Mouse (Mus musculus) C2C12 (cell line): ENCODE measurements at regions not wholly inside any gene's neighbourhood (a gene's known extent, or its start where the extent isn't known, plus 50 kb on each side); places are given as distances from the start of the nearest gene placed in this dataset.

Experiments used
- CEBPB ChIP-seq: IDR thresholded peaks from one replicate; pipeline ENCODE4 v1.6.1; 2011; ENCODE audit warnings: low read depth, mild to moderate bottlenecking, control low read depth, moderate library complexity
- CTCF ChIP-seq: IDR thresholded peaks from one replicate; pipeline ENCODE4 v1.5.1; 2011; ENCODE audit not compliant: control insufficient read depth, insufficient read depth, insufficient read length
- FOSL1 ChIP-seq: IDR thresholded peaks from one replicate; pipeline ENCODE4 v1.8.0; 2011; ENCODE audit warnings: mild to moderate bottlenecking, low read length; ENCODE audit not compliant: poor library complexity, insufficient read depth, severe bottlenecking
- MAX ChIP-seq: IDR thresholded peaks from one replicate; pipeline ENCODE4 v1.6.1; 2011; ENCODE audit warnings: mild to moderate bottlenecking, control low read depth
- MYOD1 ChIP-seq: IDR thresholded peaks from one replicate; pipeline ENCODE4 v1.6.1; 2011; ENCODE audit warnings: low read depth; ENCODE audit not compliant: control insufficient read depth, insufficient read length
- MYOG ChIP-seq: IDR thresholded peaks from one replicate; pipeline ENCODE4 v1.6.1; 2011; ENCODE audit not compliant: control insufficient read depth, insufficient read length; ENCODE audit errors: extremely low read depth
- USF1 ChIP-seq: IDR thresholded peaks from one replicate; pipeline ENCODE4 v1.6.1; 2011; ENCODE audit warnings: low read depth, mild to moderate bottlenecking, control low read depth, moderate library complexity

GRCm38 (mm10) chr13:107389074-107389473 lies 367.1 kb upstream of the Kif2a start:
- TF ChIP-seq CTCF (no peak), MAX (no peak), FOSL1 (no peak), MYOG (no peak), MYOD1 (no peak), USF1 (no peak), CEBPB (no peak)
